Mouse (Mus musculus) cerebellum, adult 2 months (tissue): ENCODE measurements around the gene Hs2st1.

ENCODE experiments used
- CTCF ChIP-seq: fragments of 200-500 bp; IDR thresholded peaks from 2 replicates; pipeline ENCODE4 v1.5.1; 2011; ENCODE audit warnings: low read depth, mild to moderate bottlenecking, control low read depth, low read length, moderate library complexity, borderline replicate concordance; ENCODE audit not compliant: insufficient read depth
- POLR2A ChIP-seq: fragments of 200-500 bp; IDR thresholded peaks from 2 replicates; pipeline ENCODE4 v1.6.1; 2011; ENCODE audit warnings: low read length, control low read depth, borderline replicate concordance; ENCODE audit not compliant: insufficient read depth

GRCm38 (mm10) chr3:144581842-144582241, 11.9 kb upstream of the Hs2st1 start:
- TF ChIP-seq POLR2A (no peak), CTCF (no peak)
